Comparison of ENCODE assay signal across 36 mouse cellular contexts in genomic region chr10:108660295-108660694, GRCm38 (mm10). TPM values are rescaled to one million over a fixed set of nuclear protein-coding genes. Genes with fewer than 3 reads are reported as not detected.
"Had no signal": no experiment of that assay in that cellular context is flagged by ENCODE, and none has a peak within 500 bp of the region (broad histone marks: within the 10 kb centered on the region; RNA-seq: fewer than 3 reads in every experiment).

No protein-coding gene starts in this region.

- H3K4me1 ChIP-seq: embryonic facial prominence, embryonic 10.5 days; embryonic facial prominence, embryonic 12.5 days; embryonic facial prominence, embryonic 13.5 days; embryonic facial prominence, embryonic 15.5 days; forebrain, embryonic 10.5 days; forebrain, embryonic 12.5 days; forebrain, embryonic 13.5 days; forebrain, embryonic 15.5 days had no signal

- H3K4me3 ChIP-seq: embryonic facial prominence, embryonic 10.5 days; embryonic facial prominence, embryonic 12.5 days; embryonic facial prominence, embryonic 13.5 days; embryonic facial prominence, embryonic 15.5 days; erythroblast, embryonic 14.5 days; forebrain, embryonic 10.5 days; forebrain, embryonic 12.5 days; forebrain, embryonic 13.5 days; forebrain, embryonic 15.5 days; gastrocnemius, adult 2 months; heart, adult 2 months had no signal

- DNase-seq: cerebellum, adult 8-10 months; cerebellum, adult 9-10 months; cerebellum, adult 9-11 months; cerebellum, postnatal 10 days; cerebellum, postnatal 14 days; cerebellum, postnatal 25 days; cerebellum, postnatal 36 days; embryo, embryonic 11 days; forebrain, postnatal 0 days; gastrocnemius, adult 2 months; gastrocnemius, postnatal 10 days; gastrocnemius, postnatal 14 days; gastrocnemius, postnatal 25 days; gastrocnemius, postnatal 36 days; heart, adult 11 months; heart, adult 18-20 months; heart, adult 2 months had no signal

- H3K27ac ChIP-seq: embryonic facial prominence, embryonic 10.5 days; embryonic facial prominence, embryonic 12.5 days; embryonic facial prominence, embryonic 13.5 days; embryonic facial prominence, embryonic 15.5 days; forebrain, embryonic 10.5 days; forebrain, embryonic 12.5 days; forebrain, embryonic 13.5 days; forebrain, embryonic 15.5 days; gastrocnemius, adult 2 months; heart, adult 2 months had no signal

RNA-seq across cellular contexts. Expression of gene Gm5136, which starts 39.7 kb away (rescaled TPM):
- total RNA-seq: common myeloid progenitor, adult 5-6 weeks; gastrocnemius, adult 18-20 months; gastrocnemius, adult 2 months; gastrocnemius, adult 8-10 months; gastrocnemius, postnatal 10 days; gastrocnemius, postnatal 14 days; gastrocnemius, postnatal 25 days; gastrocnemius, postnatal 36 days; gastrocnemius, postnatal 4 days; granulocyte monocyte progenitor cell, adult 5-6 weeks; heart, adult 18-20 months; heart, adult 2 months; heart, adult 8-10 months had no signal
- polyA plus RNA-seq: embryonic facial prominence, embryonic 10.5 days; embryonic facial prominence, embryonic 11.5 days; embryonic facial prominence, embryonic 12.5 days; embryonic facial prominence, embryonic 13.5 days; embryonic facial prominence, embryonic 14.5 days; embryonic facial prominence, embryonic 15.5 days; erythroblast, embryonic 14.5 days; forebrain, embryonic 10.5 days; forebrain, embryonic 14.5 days; gonadal fat pad, adult 2 months; heart, adult 2 months had no signal
